Mouse (Mus musculus): ENCODE results near the gene Taf3.
A peak's percentile ranks its signal among the peaks of the same experiment; 100 is the strongest.

The Taf3 gene

GRCm38 (mm10) chr2:9956546-9956945, 91.8 kb downstream of the Taf3 start:
- no peak for DNase-seq (ENCODE audit: low spot score in 2 of 2)

GRCm38 (mm10) chr2:9955576-9956535, 92.5 kb downstream of the Taf3 start:
- DNase-seq (ENCODE audit: low spot score in 2 of 2), result no peak

- DNase-seq (ENCODE audit: low spot score in 2 of 2), result no peak
These were observed 101.7 kb downstream of the Taf3 start for GRCm38 (mm10) chr2:9946739-9947138.

DNA sequence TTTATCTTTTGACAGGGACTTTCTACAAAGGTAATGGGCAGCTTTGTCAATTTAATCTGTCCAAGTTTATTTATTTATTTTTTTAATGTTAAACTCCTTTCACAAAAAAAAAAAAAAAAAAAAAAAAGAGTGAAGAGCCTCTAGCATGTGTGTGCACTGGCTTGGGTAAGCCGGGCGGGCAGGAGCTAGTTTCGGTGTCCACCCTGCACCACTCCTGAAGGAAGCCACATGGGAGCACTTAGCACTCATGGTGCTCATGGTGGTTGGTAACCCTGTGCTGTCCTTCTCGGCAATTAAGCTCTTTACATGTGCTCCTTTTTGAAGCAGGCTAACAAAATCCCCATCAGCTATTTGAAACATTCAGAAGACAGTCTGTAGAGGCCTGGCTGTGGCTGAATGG, 102.8 kb downstream of the Taf3 start:
- no peak for DNase-seq (ENCODE audit: low spot score in 2 of 2)

- DNase-seq (ENCODE audit: low spot score in 2 of 2), result no peak
These were observed 105.4 kb downstream of the Taf3 start for GRCm38 (mm10) chr2:9943011-9943410.

DNA sequence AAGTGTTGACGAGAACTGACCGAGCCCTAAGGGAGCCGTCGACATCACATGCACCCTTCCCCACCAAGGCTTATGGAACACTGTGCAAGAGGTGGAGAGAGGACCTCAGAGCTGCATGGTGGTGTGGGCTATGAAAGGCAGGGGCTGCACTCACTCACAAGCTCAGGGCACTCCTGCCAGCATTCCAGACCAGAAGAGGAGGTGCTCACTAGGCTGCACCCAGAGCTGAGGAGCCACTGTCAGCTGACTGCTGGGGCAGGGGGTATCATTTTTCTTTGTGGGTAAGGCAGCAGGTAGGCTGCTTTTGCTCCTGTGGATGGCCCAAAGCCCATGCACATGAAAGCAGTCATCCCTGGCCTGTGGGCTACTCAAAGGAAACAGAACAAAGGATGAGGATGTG, 109.1 kb downstream of the Taf3 start:
- DNase-seq (ENCODE audit: low spot score in 2 of 2), result no peak

DNA sequence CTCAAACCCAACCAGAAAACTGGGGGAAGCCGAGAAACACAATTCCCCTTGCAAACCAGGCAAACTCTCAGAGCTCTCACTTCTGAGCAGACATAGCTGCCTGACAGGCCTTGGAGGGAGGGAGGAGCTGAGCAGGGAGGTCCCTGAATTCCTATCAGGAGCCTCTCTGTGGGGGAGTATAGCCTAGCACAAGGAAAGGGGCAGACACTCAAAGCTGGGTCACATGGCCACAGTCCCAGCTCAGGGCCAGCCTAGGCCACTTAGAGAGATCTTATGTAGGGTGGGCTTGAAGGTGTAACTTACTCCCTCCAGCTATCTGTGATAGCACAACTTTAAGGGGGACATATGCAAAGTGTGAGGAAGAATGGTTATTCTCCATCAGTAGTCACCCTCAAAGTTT, 112.4 kb downstream of the Taf3 start:
- DNase-seq (ENCODE audit: low spot score in 2 of 2), result no peak

- DNase-seq (ENCODE audit: low spot score in 2 of 2), result no peak
These were observed 121.5 kb downstream of the Taf3 start for GRCm38 (mm10) chr2:9926905-9927283.

DNA sequence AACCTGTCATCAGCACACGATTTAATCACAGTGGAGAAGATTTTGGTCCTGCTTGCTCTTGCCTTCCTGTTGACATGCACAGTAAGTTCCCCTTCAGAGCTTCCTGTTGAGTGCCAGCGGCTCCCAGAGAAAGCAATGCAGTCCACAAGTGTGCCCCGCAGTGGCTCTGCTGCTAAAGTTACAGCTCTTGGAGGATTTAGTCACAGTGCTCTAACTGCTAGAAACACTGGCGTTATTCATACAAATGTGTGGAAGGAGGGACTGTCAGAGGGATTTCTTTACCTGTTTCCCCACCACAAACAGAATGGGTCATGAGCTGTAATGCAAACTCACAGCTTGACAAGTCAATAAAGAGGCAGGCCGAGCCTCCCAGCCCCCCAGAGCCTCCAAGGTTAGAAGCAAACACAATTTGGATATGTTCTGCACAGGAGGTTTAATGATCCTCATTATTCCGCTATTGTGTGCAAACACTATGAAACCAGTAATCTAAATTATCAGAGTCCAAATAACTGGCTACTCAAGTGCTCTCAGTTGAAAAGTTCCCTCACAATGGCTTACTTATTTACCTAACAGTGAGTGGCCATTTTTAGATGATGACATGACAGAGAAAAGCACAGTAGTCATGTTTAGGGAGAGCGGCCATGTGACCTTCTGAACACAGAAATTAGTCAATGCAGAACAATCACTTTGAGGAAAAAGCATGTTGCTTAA, 122.0 kb downstream of the Taf3 start:
- DNase-seq (ENCODE audit: low spot score in 2 of 2), result no peak

DNA sequence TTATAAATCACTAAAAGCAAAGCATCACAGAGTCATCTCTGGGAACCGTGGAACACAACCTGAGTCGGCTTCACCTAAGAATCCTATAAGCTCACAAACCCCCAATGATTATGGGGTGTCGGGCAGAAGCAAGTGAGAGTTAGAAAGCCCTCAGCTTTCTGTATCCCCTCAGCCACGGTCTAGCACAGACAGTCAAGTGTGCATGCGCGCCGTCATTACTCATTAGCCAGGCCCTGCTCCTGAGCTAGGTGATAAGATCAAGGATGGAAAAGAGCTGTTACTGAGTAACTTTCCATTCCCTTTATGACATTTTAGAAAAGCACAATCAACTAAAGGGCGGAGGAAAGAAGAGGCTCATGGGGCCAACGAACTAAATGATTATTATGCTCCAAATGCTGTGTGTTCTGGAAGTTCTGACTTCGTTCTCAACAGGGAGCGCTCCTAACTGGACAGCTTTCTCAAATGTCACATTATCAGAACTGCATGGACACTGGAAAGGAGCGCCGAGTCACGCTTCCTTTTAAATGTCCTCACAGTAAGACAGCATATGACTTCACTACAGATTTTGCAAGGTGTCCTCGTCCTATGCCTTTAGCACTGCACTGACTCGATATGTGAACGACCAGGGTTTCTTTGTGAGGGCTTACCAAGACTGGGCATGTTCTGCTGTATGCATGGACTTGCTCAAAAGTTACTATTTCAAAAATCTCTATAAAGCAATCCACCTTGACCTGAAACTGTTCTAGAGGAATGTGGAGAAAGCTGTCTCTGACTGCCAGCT, 129.5 kb downstream of the Taf3 start:
- DNase-seq (ENCODE audit: low spot score in 2 of 2), result peak in 1 of 2 experiments; percentile 55

DNA sequence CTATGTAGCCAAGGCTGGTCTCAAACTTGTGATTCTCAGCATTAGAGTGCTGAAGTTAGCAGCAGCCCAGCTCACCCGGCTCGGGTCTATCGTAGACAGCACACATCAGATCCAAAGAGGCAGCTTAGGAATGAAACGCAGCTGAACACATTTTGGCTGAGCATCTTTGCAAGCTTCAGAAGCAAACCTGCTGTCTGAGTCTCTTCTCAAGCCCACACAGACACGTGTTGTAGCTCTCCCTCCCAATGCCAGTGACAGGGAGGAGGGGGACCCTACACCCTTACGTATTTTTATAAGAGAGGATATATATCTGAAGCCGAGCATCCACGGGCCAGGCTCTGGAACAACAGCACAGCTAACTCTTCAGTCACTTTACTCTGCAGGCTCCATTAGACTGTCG, 130.8 kb downstream of the Taf3 start:
- DNase-seq (ENCODE audit: low spot score in 2 of 2), result no peak

GRCm38 (mm10) chr2:9905995-9906394, 142.4 kb downstream of the Taf3 start:
- no peak for DNase-seq (ENCODE audit: low spot score in 2 of 2)

DNA sequence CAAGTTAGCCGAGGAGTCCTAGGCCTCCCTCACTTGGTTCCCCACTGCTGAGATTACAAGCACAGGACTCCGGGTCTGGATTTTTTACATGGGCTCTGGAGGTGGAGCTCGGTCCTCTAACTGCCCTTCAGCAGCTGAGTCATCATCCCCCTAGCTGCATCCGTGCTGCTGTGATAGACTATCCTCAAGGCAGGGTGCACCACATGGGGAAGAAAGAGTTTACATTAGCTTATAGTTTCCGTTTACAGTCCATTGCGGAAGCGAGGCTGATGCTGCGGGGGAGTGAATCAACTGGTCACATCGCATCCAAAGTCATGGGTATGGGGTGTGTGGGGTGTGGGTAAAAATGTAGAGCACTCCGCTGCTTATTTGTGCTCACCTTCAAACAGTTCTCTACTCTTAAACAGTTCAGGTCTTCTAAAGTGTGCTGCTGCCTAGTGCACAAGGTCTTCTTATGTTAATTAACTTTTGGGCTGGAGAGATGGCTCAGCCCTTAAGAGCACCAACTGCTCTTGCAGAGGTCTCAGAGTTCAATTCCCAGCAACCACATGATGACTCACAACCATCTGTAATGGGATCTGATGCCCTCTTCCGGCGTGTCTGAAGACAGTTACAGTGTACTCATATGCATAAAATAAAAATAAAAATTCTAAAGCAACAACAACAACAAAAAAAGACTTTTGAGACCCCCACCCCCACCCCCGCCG, 144.4 kb downstream of the Taf3 start:
- DNase-seq (ENCODE audit: low spot score in 2 of 2), result no peak

DNA sequence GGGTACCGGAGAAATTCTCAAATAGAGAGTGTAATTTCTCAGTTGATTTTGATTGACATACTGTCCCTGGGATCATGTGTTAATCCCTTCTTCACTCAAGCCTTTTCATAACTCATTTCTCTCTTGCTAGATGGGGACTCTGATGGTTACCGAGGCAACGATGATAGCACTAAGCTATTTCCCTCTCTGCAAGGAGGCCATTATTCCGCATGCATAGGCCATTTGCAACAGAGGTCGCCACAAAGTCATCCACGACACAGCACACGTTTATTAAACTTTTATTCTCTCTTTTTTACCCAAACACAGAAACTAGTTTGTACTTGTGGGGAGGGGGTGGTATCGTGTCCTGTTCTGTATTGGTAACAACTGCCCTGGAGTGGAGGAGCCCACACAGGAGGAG, 150.6 kb downstream of the Taf3 start:
- no peak for DNase-seq (ENCODE audit: low spot score in 2 of 2)

DNA sequence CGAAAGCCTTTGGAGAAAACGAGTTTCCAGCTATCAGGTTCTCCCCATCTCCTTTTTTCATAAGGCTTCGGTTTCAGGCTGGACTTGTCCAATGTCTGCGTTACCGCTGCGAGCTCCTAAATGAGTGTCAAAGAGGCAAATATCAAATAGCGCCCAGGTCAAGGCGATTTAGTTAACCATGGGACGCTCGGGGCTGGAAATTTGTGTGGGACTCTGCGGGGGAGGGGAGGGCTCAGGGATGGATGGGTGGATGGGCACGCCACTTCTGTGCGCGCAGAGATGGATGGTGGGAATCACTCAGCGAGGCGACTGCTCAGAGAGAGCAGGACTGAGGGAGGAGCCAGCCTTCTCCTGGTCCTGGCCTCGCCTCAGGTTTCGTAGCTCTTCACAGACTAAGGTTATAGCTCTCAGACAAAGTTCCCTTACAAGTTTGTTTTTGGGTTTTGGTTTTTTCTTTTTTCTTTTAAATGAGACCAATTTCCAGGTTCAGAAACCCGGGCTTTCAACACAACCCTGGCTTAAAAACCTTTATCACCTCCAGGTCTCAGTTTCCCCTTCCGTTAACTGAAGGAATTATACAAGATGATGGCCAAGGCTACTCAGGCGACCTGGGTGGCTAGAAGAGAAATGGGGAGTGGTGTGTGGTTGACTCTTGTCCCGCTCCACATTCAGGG, 152.2 kb downstream of the Taf3 start:
- no peak for DNase-seq (ENCODE audit: low spot score in 2 of 2)

GRCm38 (mm10) chr2:9894836-9895593, 153.4 kb downstream of the Taf3 start:
- DNase-seq (ENCODE audit: low spot score in 2 of 2), result no peak

- no peak for DNase-seq (ENCODE audit: low spot score in 2 of 2)
These were observed 155.0 kb downstream of the Taf3 start for GRCm38 (mm10) chr2:9893272-9893953.

DNA sequence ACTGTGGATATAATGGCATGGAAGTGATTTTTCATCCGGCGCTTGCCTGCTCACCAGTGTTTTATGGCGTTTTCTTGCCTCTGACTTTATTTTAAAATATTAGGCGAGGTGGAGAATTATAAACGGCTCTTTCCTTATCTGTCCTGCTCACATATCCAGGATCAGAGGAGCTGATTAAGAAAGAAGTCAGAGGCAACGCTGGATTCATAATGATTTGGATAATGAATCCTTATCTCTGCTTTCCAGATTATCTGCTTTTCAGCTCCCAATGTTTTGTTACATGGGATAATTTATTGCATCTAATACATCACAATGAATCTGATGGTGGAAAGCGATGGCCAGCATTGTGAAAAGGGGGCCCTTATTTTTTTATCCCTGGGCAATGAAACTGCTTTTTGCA, 155.9 kb downstream of the Taf3 start:
- DNase-seq (ENCODE audit: low spot score in 2 of 2), result no peak

- no peak for DNase-seq (ENCODE audit: low spot score in 2 of 2)
These were observed 157.5 kb downstream of the Taf3 start for GRCm38 (mm10) chr2:9890906-9891305.

GRCm38 (mm10) chr2:9890251-9890650, 158.1 kb downstream of the Taf3 start:
- no peak for DNase-seq (ENCODE audit: low spot score in 2 of 2)

Measured in urinary bladder, adult 18-20 months (tissue).